Mouse (Mus musculus): ENCODE data around the gene Rer1.

Rer1 gene

GRCm38 (mm10) chr4:155074418-155074817 is 11.8 kb downstream of the Rer1 start:
- no peak for DNase-seq

GRCm38 (mm10) chr4:155070921-155071320 is 15.3 kb downstream of the Rer1 start:
- peak; percentile 85 for DNase-seq

DNA sequence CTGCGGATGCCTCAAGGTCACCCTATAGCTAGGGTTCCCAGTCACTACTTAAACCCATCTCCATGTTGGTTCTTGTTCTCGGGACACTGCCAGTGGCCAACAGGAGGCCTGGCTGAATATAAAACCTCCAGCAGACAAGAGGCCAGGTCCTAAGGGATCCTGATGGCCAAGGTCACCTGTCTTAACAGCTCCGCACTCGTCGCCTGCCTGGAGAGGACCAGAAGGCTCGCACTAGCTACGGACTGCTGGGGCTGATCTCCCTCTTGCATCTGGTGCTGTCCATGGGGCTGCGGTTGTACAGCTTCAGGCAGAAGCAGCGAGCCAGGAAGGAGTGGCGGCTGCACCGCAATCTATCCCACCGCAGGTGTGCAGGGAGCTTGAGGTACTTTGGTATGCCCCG is 16.0 kb downstream of the Rer1 start:
- no peak for DNase-seq

GRCm38 (mm10) chr4:155069191-155069590 is 17.0 kb downstream of the Rer1 start:
- no peak for DNase-seq

- no peak for DNase-seq
Measured at GRCm38 (mm10) chr4:155068357-155068972, 17.7 kb downstream of the Rer1 start.

- DNase-seq: peak; percentile 98
Measured at GRCm38 (mm10) chr4:155066834-155067522, 19.2 kb downstream of the Rer1 start, which contains the start of gene Pex10. TSS of gene Pex10 (plus strand) at chr4:155067016.

DNA sequence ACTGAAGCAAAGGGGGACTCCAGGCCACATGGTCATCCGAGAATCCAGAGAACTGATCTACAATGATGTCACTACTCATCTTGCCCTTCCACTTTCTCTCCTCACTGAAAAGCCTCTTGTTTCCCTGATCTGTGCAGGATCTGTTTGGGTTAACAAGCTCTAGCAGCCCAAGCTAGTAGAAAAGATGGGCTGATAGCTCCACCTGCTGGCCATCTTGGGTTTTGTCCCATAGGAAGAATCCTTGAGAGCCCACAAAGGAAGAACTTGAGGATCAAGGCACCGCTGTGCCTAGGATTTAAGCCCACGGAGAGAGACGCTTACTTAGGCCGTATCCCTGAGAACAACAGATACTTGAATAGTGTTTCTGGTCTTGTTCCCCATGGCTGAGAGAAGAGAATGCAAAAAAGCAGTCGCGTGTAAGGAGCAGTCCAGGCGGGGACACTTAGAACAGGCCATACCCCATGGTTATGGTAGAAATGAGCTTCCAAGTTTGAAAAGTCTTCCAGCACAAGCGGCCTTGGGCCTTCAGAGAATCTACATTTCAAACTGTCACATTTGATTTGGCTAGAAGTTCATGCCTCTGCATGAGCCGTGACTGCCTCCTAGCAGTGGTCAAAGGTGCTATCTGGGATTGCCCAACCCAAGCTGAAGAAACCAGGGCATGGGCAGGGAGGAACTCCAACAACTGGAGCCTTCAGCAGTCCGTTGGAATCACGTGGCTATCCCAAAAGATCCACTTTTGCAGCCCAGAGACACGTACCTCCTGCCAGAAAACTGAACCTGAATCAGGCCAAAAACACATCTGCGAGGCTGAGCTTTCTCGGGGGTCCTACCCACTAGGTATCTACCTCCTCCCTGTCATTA is 20.0 kb downstream of the Rer1 start:
- DNase-seq: peak; percentile 91

DNA sequence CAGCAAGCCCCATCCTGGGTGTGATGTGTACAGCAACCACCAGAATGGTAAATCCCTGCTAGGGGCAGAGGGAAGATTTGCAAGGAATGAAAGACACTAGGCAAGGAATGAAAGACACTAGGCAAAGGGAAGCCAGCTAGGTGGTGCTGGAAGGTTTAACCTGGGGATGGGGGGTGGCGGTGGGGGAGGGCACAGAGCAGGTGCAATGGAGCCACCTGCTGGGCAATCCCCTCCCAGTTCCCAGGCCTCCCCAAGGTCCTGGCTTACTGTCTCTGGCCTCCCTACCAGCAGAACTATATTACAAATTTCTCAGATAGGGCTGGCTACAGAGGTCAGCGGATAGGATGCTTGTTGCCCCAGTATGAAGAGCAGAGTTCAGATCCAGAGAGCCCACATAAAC is 21.7 kb downstream of the Rer1 start:
- no peak for DNase-seq

GRCm38 (mm10) chr4:155063895-155064294 is 22.3 kb downstream of the Rer1 start:
- DNase-seq: peak; percentile 59

- no peak for DNase-seq
Measured at GRCm38 (mm10) chr4:155058325-155058724, 27.9 kb downstream of the Rer1 start.

- DNase-seq: no peak
Measured at GRCm38 (mm10) chr4:155056724-155057123, 29.5 kb downstream of the Rer1 start, which contains the start of gene Plch2. TSS of gene Plch2 (minus strand) at chr4:155056784.

DNA sequence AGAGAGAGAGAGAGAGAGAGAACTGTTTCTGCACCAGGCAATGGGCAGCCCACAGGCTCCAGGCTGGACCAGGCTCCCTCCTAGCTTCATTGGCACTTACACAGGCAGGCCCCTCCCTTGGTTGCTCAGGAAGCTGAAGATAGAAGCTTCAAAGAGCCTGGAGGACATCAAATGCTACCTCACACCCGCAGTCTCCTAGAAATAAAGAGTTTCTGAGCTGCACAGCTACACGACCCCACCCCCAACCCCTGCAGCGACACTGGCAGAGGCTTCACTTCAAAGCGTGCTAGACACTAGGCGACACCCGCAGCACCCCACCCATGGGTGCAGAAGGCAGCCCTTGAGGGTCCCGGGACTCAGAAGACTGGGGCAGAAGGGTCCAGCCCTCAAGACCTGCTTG is 36.1 kb downstream of the Rer1 start:
- DNase-seq: no peak

DNA sequence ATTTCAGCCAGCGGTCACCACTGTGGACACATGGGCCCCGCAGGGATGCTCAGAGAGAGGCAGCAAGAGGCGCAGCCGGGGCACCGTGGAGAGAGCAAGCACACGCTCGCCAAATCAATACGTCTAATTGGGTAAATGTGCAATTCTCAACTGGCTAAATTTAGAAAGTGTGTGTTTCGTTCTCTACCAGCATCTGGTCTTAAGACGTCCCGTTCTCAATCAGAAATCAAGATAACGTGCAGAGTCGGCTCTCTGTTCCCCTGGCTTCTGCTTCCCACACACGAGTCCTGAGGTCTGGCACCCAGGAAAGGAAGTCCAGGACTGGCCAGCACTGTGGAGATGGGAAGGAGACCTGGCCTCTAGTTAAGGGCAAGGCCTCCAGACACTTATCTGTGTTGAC is 39.5 kb downstream of the Rer1 start:
- DNase-seq: no peak

DNA sequence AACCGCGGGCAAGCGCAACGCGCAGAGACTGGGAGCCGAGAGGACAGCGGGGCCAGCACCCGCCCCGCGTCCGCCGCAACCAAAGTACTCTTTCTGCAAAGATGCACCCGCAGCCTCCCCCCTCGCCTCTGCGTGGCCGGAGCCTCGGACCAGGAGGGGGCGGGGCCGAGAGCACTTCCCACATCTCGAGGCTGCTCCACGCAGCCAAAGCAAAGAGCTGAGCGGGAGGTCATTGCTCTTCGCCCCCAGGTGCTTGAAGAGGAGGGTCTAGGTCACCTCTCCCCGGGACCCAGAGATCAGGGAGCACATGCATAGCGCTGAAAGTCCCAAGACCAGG is 42.9 kb downstream of the Rer1 start:
- no peak for DNase-seq

DNA sequence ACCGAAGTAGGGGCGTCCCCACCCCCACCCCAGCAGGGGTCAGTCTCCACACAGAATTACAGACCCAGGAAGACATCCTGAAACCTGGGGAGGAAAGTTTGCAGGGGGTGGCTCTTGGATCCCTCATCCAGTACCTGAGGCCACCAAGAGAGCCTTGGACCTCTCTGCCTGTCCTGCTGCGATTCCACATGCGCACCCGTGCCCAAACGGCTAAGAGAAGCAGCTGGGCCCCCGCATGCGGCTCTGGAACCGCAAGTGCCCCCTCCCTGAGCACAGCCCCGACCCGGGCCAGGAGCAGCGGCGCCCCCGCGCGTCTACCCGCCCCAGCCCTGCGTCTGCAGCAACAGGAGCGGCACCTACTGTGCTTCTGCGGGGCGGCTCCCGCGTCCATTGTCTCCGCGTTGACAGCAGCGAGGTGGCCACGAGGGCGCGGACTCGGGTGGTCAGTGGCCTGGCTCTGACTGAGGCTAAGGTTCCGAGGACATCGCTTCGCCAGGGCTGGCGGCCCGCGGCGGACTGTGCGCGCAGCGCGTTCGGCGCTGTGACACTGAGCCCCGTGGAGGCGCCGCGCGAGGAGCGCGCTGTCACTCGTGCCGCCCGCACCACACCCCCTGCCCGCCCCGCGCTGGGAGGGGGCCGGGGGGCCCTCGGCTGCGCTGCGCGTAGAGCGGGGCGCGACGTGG is 43.4 kb downstream of the Rer1 start:
- DNase-seq: no peak

DNA sequence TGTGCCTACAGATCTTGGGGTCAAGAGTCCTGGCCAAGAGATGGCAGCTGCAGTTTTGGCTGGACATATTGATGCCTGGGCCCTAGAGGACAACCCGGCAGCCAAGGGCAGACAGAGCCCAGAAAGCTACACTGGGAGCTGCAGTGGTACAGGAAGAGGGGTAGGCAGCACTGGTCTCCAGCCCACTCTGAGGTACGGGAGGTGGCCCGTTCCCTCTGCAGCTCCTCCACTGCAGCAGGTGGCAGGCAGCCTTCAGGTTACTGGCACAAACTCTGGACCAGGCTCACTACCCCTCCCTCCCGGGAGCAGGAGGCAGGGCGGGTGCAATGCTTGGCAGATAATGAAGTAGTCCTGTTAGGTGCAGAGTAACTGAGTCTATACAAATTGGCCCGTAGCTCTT is 45.5 kb downstream of the Rer1 start:
- no peak for DNase-seq

DNA sequence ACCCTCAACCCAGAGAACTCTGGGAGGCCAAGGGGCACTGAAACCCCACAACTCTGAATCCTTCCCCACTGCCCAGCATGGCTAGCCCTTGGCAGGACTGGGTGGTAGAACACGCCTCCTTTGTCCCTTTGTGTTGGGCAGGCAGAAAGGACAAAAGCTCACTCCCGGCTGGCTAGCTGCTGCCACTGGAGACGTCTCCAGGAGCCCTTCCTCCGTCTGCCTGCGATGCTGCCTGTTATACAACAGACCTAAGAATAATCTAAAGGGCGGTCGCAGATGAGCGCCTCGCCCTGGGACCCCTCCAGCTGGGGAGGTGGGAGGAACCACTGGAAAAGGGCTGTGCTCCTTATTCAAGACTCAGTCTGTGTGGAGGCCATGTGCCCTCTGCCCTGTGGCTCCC is 46.0 kb downstream of the Rer1 start:
- no peak for DNase-seq

GRCm38 (mm10) chr4:155034787-155035186 is 51.4 kb downstream of the Rer1 start:
- DNase-seq: no peak

DNA sequence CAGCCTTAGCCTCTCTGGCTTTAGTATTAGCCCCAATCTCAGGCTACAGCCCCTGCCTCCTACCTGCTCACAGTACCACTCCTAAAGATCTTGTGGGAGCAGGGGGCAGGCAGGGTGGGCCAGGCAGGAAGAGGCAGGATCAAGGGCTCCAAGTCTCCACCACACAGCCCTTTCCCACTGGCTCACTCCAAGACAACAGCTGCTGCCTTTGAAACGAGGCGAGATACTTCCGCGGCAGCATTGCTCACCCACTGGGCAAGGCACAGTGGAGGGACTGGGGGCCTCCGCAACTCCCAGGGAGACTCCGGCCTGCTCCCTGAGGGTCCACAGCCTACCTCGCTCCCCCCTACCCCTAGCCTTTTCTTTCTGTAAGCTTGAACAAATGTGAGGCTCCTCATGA is 52.0 kb downstream of the Rer1 start:
- DNase-seq: no peak

DNA sequence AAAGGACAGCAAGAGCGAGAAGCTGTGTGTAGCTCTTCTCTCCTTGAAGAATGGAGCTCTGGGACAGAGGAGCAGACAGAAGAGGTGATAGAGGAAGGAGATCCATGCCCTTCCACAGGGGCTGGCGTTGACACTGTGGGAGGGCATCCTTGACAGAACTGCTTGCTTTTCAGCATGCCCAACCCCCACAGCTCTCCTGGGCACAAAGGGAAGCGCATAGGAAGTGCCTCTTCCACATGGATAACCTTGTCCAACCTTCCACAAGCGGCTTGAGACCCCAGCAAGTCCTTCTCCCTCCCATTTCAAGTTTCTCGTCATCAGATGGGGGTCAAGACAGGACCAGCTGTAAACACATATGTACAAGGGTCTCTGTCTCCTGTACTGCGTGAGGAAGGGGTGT is 53.1 kb downstream of the Rer1 start:
- no peak for DNase-seq

GRCm38 (mm10) chr4:155024170-155025010 is 61.8 kb downstream of the Rer1 start:
- no peak for DNase-seq
